Mouse (Mus musculus) urinary bladder, adult 2 months (tissue): ENCODE measurements around the gene Pde4c. TPM values are rescaled to one million over a fixed set of nuclear protein-coding genes. Genes with fewer than 3 reads are reported as not detected.

Experiments used
- DNase-seq: peaks from one replicate; pipeline ENCODE4 v3.0.0; 2022; ENCODE audit warnings: low spot score
- polyA plus RNA-seq: library from polyadenylated mRNA; depleted of rRNA; stranded (reverse); fragments of >200 nt; gene quantifications from 2 replicates; pipeline ENCODE4 v1.2.3, GENCODE M21; 2012; rRNA removed

Gene Pde4c
- polyA plus RNA-seq, 1 experiment: 0.54 TPM

GRCm38 (mm10) chr8:70789046-70789445 is 65.5 kb downstream of the Pde4c start:
- no peak for DNase-seq

GRCm38 (mm10) chr8:70790846-70791245 is 67.3 kb downstream of the Pde4c start:
- no peak for DNase-seq

- no peak for DNase-seq
Observed at GRCm38 (mm10) chr8:70791294-70791701, 67.8 kb downstream of the Pde4c start.

GRCm38 (mm10) chr8:70791975-70792691 is 68.6 kb downstream of the Pde4c start:
- DNase-seq: peak; percentile 97

GRCm38 (mm10) chr8:70792700-70793099 is 69.2 kb downstream of the Pde4c start:
- no peak for DNase-seq

- no peak for DNase-seq
Observed at GRCm38 (mm10) chr8:70794215-70794614, 70.7 kb downstream of the Pde4c start.

- no peak for DNase-seq
Observed at GRCm38 (mm10) chr8:70795370-70795769, 71.8 kb downstream of the Pde4c start.

GRCm38 (mm10) chr8:70796403-70797080 is 73.0 kb downstream of the Pde4c start:
- DNase-seq: no peak

GRCm38 (mm10) chr8:70797081-70798070 is 73.9 kb downstream of the Pde4c start:
- DNase-seq: peak; percentile 70

- DNase-seq: no peak
Observed at GRCm38 (mm10) chr8:70798281-70798680, 74.8 kb downstream of the Pde4c start.

GRCm38 (mm10) chr8:70800648-70801047 is 77.1 kb downstream of the Pde4c start:
- no peak for DNase-seq

Other genes with a start within 250 kb of the Pde4c start
- 34.7 and 36.9 TPM in 2 replicates for gene Klhl26, start 246.8 kb upstream of the Pde4c start, polyA plus RNA-seq
- gene Tmem59l, start 236.4 kb upstream of the Pde4c start, polyA plus RNA-seq: 0.08 and 0.28 TPM in 2 replicates
- 0.40 and 0.41 TPM in 2 replicates for gene Crlf1, start 230.6 kb upstream of the Pde4c start, polyA plus RNA-seq
- gene Rex1bd, start 217.0 kb upstream of the Pde4c start, polyA plus RNA-seq: 119 and 129 TPM in 2 replicates
- 881 and 1,275 TPM in 2 replicates for gene Uba52, start 212.9 kb upstream of the Pde4c start, polyA plus RNA-seq
- gene Fkbp8, start 196.0 kb upstream of the Pde4c start, polyA plus RNA-seq: 300 and 366 TPM in 2 replicates
- gene Kxd1, start 195.8 kb upstream of the Pde4c start, polyA plus RNA-seq: 73.9 and 74.2 TPM in 2 replicates
- gene Ell, start 184.3 kb upstream of the Pde4c start, polyA plus RNA-seq: 21.3 and 26.9 TPM in 2 replicates
- gene Isyna1, start 129.3 kb upstream of the Pde4c start, polyA plus RNA-seq: 37.9 and 49.6 TPM in 2 replicates
- 73.5 and 74.6 TPM in 2 replicates for gene Ssbp4, start 114.8 kb upstream of the Pde4c start, polyA plus RNA-seq
- 5.2 and 6.2 TPM in 2 replicates for gene Lrrc25, start 107.6 kb upstream of the Pde4c start, polyA plus RNA-seq
- gene Gdf15, start 91.3 kb upstream of the Pde4c start, polyA plus RNA-seq: 0.84 and 1.1 TPM in 2 replicates
- 19.2 and 20.6 TPM in 2 replicates for gene Pgpep1, start 63.3 kb upstream of the Pde4c start, polyA plus RNA-seq
- gene Lsm4, start 50.5 kb upstream of the Pde4c start, polyA plus RNA-seq: 97.8 and 99.4 TPM in 2 replicates
- 132 and 153 TPM in 2 replicates for gene Jund, start 24.8 kb upstream of the Pde4c start, polyA plus RNA-seq
- gene Iqcn, start 20.3 kb upstream of the Pde4c start, polyA plus RNA-seq: not detected in 2 replicates
- gene Gm3336, start 5.2 kb upstream of the Pde4c start, polyA plus RNA-seq: 0.46 and 0.56 TPM in 2 replicates
- 34.1 and 35.3 TPM in 2 replicates for gene Rab3a, start 31.0 kb downstream of the Pde4c start, polyA plus RNA-seq
- 38.2 and 41.9 TPM in 2 replicates for gene Mpv17l2, start 37.2 kb downstream of the Pde4c start, polyA plus RNA-seq
- gene Pik3r2, start 53.0 kb downstream of the Pde4c start, polyA plus RNA-seq: 57.3 and 66.0 TPM in 2 replicates
- 19.5 and 19.7 TPM in 2 replicates for gene Mast3, start 81.3 kb downstream of the Pde4c start, polyA plus RNA-seq
- gene Il12rb1, start 84.7 kb downstream of the Pde4c start, polyA plus RNA-seq: 0.58 and 0.94 TPM in 2 replicates
- 20.4 and 27.4 TPM in 2 replicates for gene Arrdc2, start 116.0 kb downstream of the Pde4c start, polyA plus RNA-seq
- gene Kcnn1, start 139.5 kb downstream of the Pde4c start, polyA plus RNA-seq: 5.5 and 5.6 TPM in 2 replicates
- gene Ccdc124, start 150.2 kb downstream of the Pde4c start, polyA plus RNA-seq: 70.9 and 74.6 TPM in 2 replicates
- 1.7 and 2.3 TPM in 2 replicates for gene Slc5a5, start 169.0 kb downstream of the Pde4c start, polyA plus RNA-seq
- gene Rpl18a, start 173.7 kb downstream of the Pde4c start, polyA plus RNA-seq: 3,950 and 3,976 TPM in 2 replicates
- 30.8 and 34.4 TPM in 2 replicates for gene Map1s, start 182.2 kb downstream of the Pde4c start, polyA plus RNA-seq